Mouse (Mus musculus): Measurements from ENCODE around the gene Grip1. TPM values are rescaled to one million over a fixed set of nuclear protein-coding genes. Genes with fewer than 3 reads are reported as not detected.

The Grip1 gene
- total and polyA plus RNA-seq, 2 experiments: under 0.01 to 0.02 TPM

- H3K36me3 ChIP-seq (ENCODE audit: control insufficient read depth, insufficient read depth, low read length): no peaks in the 10 kb centered on the region
- H3K4me3 ChIP-seq (ENCODE audit: insufficient read depth, low read depth, low read length): no peak overlapping the region
- H3K79me2 ChIP-seq (ENCODE audit: control insufficient read depth, insufficient read depth, low read length): no peaks in the 10 kb centered on the region
- no peak overlapping the region for H3K9ac ChIP-seq (ENCODE audit: low read depth, low read length)
- TF ChIP-seq POLR2A (IDR thresholded peaks at IDR 0.05; ENCODE audit: extremely low read depth, insufficient read depth, low read length): no peak
- no peak for TF ChIP-seq CTCF (IDR thresholded peaks at IDR 0.05; ENCODE audit: low read depth, low read length)
- DNase-seq (ENCODE audit: extremely low read depth, low read depth, low spot score): no peak
- H3K4me1 ChIP-seq (ENCODE audit: control insufficient read depth, insufficient read depth, low read length): no peaks in the 10 kb centered on the region
- WGBS: 84% methylated on average over 5 of the region's 5 CpGs
- no peak overlapping the region for H3K27ac ChIP-seq (replicated peaks; ENCODE audit: insufficient read depth, low read depth, low read length)
- H3K27me3 ChIP-seq (ENCODE audit: control insufficient read depth, insufficient read depth, low read length): no peaks in the 10 kb centered on the region
These were observed 94.2 kb downstream of the Grip1 start for GRCm38 (mm10) chr10:119547875-119548274.

DNA sequence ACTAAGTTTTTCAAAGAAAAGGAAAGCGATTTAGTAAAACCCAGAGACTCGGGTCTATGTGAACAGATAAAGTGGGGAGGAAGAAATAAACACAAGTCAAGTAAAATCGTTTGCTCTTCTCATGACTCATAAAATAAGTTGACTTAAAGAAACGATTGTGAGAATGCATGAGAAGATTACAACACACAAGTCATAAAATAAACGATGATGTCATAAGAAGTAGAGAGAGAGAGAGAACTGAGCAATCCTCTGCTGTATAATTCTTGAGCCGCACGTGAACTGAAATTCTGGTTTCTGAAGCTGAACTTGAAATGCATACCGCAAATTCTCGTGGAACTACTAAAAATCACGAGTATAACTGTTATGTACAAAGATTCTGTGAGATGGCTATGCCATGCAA lies 95.1 kb downstream of the Grip1 start:
- Histone ChIP-seq H3K27me3 (ENCODE audit: control insufficient read depth, insufficient read depth, low read length) (no peaks in the 10 kb centered on the region), H3K4me3 (ENCODE audit: insufficient read depth, low read depth, low read length) (no peak overlapping the region), H3K4me1 (ENCODE audit: control insufficient read depth, insufficient read depth, low read length) (no peaks in the 10 kb centered on the region), H3K36me3 (ENCODE audit: control insufficient read depth, insufficient read depth, low read length) (no peaks in the 10 kb centered on the region), H3K27ac (replicated peaks; ENCODE audit: insufficient read depth, low read depth, low read length) (no peak overlapping the region), H3K9ac (ENCODE audit: low read depth, low read length) (no peak overlapping the region), H3K79me2 (ENCODE audit: control insufficient read depth, insufficient read depth, low read length) (no peaks in the 10 kb centered on the region)
- 83% methylated on average over 10 of the region's 10 CpGs for WGBS
- DNase-seq (ENCODE audit: extremely low read depth, low read depth, low spot score): no peak
- no peak for TF ChIP-seq CTCF (IDR thresholded peaks at IDR 0.05; ENCODE audit: low read depth, low read length)
- TF ChIP-seq POLR2A (IDR thresholded peaks at IDR 0.05; ENCODE audit: extremely low read depth, insufficient read depth, low read length): no peak

DNA sequence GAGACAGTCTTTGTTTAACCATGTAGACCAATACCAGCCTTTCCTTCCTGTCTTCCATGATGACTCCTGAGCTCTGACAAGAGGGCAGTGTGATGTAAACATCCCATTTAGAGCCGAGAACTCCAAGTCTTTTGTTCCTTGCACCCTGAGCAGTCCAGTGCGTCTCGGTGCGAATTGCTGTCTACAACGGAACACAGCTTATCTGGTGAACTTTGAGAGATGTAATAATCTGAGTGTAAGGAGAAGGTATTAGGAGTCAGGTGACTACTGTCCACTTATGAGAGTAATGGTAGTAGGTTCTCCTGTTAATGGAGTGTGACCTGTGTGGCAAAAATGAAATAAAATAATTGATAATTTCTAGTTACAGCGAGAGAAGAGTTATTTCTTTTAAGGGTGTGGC lies 97.0 kb downstream of the Grip1 start:
- no peak overlapping the region for H3K9ac ChIP-seq (ENCODE audit: low read depth, low read length)

DNA sequence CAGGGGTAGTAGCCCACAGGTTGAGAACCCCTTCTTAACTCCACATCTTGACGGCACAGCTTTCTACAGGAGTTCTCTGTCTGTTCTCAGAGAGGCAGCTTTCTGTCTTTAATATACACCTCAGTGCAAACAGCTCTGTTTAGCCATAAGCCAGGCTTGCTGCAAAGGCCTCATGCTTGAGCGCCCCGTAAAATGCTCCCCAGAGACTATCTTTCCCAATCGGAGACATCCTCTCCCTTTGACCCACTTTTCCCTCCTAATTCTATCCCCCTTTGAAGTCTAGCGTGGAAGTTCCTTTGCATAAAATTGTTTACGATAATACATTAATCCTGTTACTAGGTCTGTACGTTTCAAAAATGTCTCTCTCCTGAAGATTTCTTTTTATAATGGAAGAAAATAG lies 102.7 kb downstream of the Grip1 start:
- Histone ChIP-seq H3K27ac (replicated peaks; ENCODE audit: insufficient read depth, low read depth, low read length) (no peak overlapping the region), H3K79me2 (ENCODE audit: control insufficient read depth, insufficient read depth, low read length) (no peaks in the 10 kb centered on the region), H3K36me3 (ENCODE audit: control insufficient read depth, insufficient read depth, low read length) (no peaks in the 10 kb centered on the region), H3K4me3 (ENCODE audit: insufficient read depth, low read depth, low read length) (no peak overlapping the region), H3K9ac (ENCODE audit: low read depth, low read length) (no peak overlapping the region), H3K27me3 (ENCODE audit: control insufficient read depth, insufficient read depth, low read length) (no peaks in the 10 kb centered on the region), H3K4me1 (ENCODE audit: control insufficient read depth, insufficient read depth, low read length) (no peaks in the 10 kb centered on the region)
- no peak for DNase-seq (ENCODE audit: extremely low read depth, low read depth, low spot score)
- TF ChIP-seq CTCF (IDR thresholded peaks at IDR 0.05; ENCODE audit: low read depth, low read length) (no peak), POLR2A (IDR thresholded peaks at IDR 0.05; ENCODE audit: extremely low read depth, insufficient read depth, low read length) (no peak)
- 89% methylated on average over 7 of the region's 7 CpGs for whole genome bisulfite sequencing

More for the DNA sequence above, 97.0 kb downstream of the Grip1 start:
- Histone ChIP-seq H3K79me2 (ENCODE audit: control insufficient read depth, insufficient read depth, low read length) (no peaks in the 10 kb centered on the region), H3K36me3 (ENCODE audit: control insufficient read depth, insufficient read depth, low read length) (no peaks in the 10 kb centered on the region), H3K27me3 (ENCODE audit: control insufficient read depth, insufficient read depth, low read length) (no peaks in the 10 kb centered on the region), H3K4me1 (ENCODE audit: control insufficient read depth, insufficient read depth, low read length) (no peaks in the 10 kb centered on the region), H3K4me3 (ENCODE audit: insufficient read depth, low read depth, low read length) (no peak overlapping the region), H3K27ac (replicated peaks; ENCODE audit: insufficient read depth, low read depth, low read length) (no peak overlapping the region)
- TF ChIP-seq POLR2A (IDR thresholded peaks at IDR 0.05; ENCODE audit: extremely low read depth, insufficient read depth, low read length) (no peak), CTCF (IDR thresholded peaks at IDR 0.05; ENCODE audit: low read depth, low read length) (no peak)
- DNase-seq (ENCODE audit: extremely low read depth, low read depth, low spot score): no peak
- WGBS: 83% methylated on average over 6 of the region's 6 CpGs

- no peak overlapping the region for H3K27ac ChIP-seq (replicated peaks; ENCODE audit: insufficient read depth, low read depth, low read length)
- no peaks in the 10 kb centered on the region for H3K27me3 ChIP-seq (ENCODE audit: control insufficient read depth, insufficient read depth, low read length)
- H3K36me3 ChIP-seq (ENCODE audit: control insufficient read depth, insufficient read depth, low read length): no peaks in the 10 kb centered on the region
- DNase-seq (ENCODE audit: extremely low read depth, low read depth, low spot score): no peak
- H3K4me3 ChIP-seq (ENCODE audit: insufficient read depth, low read depth, low read length): no peak overlapping the region
- H3K4me1 ChIP-seq (ENCODE audit: control insufficient read depth, insufficient read depth, low read length): no peaks in the 10 kb centered on the region
- TF ChIP-seq CTCF (IDR thresholded peaks at IDR 0.05; ENCODE audit: low read depth, low read length) (no peak), POLR2A (IDR thresholded peaks at IDR 0.05; ENCODE audit: extremely low read depth, insufficient read depth, low read length) (no peak)
- H3K9ac ChIP-seq (ENCODE audit: low read depth, low read length): no peak overlapping the region
- no peaks in the 10 kb centered on the region for H3K79me2 ChIP-seq (ENCODE audit: control insufficient read depth, insufficient read depth, low read length)
- WGBS: 91% methylated on average over 7 of the region's 7 CpGs
These were observed 104.8 kb downstream of the Grip1 start for GRCm38 (mm10) chr10:119558432-119558831.

DNA sequence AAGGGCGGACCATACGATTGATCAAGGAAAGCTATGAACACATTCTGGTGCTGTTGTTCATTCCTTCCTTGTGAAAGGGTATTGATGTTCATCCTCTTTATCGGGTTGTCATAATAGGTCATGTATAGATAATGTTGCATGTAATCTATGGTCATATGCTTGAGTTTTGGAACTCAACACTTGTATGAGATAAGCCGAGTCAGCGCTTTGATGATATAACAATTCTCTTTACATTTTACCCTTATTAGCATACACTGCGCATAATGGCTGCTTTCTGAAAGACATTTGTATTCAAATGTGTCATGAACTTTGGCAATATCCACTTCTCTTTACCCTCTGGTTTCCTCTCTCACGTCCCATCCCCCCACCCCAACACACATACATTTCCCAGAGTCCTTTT lies 111.2 kb downstream of the Grip1 start:
- H3K4me1 ChIP-seq (ENCODE audit: control insufficient read depth, insufficient read depth, low read length): no peaks in the 10 kb centered on the region
- H3K9ac ChIP-seq (ENCODE audit: low read depth, low read length): no peak overlapping the region
- H3K27me3 ChIP-seq (ENCODE audit: control insufficient read depth, insufficient read depth, low read length): no peaks in the 10 kb centered on the region
- WGBS: 96% methylated on average over 7 of the region's 7 CpGs
- TF ChIP-seq POLR2A (IDR thresholded peaks at IDR 0.05; ENCODE audit: extremely low read depth, insufficient read depth, low read length) (no peak), CTCF (IDR thresholded peaks at IDR 0.05; ENCODE audit: low read depth, low read length) (no peak)
- DNase-seq (ENCODE audit: extremely low read depth, low read depth, low spot score): no peak
- no peaks in the 10 kb centered on the region for H3K36me3 ChIP-seq (ENCODE audit: control insufficient read depth, insufficient read depth, low read length)
- no peak overlapping the region for H3K4me3 ChIP-seq (ENCODE audit: insufficient read depth, low read depth, low read length)
- no peaks in the 10 kb centered on the region for H3K79me2 ChIP-seq (ENCODE audit: control insufficient read depth, insufficient read depth, low read length)
- H3K27ac ChIP-seq (replicated peaks; ENCODE audit: insufficient read depth, low read depth, low read length): no peak overlapping the region

Data from liver, adult 2 months (tissue).